Mouse (Mus musculus) testis, adult 2 months (tissue): ENCODE results near the gene Zcchc24.

Experiments
- CTCF ChIP-seq: fragments of 200-500 bp; IDR thresholded peaks from 2 replicates; pipeline ENCODE4 v1.5.1; 2012; ENCODE audit warnings: low read depth, mild to moderate bottlenecking, inconsistent platforms, low read length, moderate library complexity; ENCODE audit not compliant: control insufficient read depth, insufficient read depth, insufficient replicate concordance
- POLR2A ChIP-seq: fragments of 200-500 bp; IDR thresholded peaks from 2 replicates; pipeline ENCODE4 v1.6.1; 2012; ENCODE audit warnings: low read depth, mild to moderate bottlenecking, inconsistent platforms, low read length, moderate library complexity; ENCODE audit not compliant: control insufficient read depth

GRCm38 (mm10) chr14:25667587-25667986, 101.3 kb downstream of the Zcchc24 start:
- TF ChIP-seq CTCF: no peak
- TF ChIP-seq POLR2A: no peak
